Comparison of ENCODE assay signal across 30 mouse cellular contexts in genomic region chr3:116185206-116185605, GRCm38 (mm10). TPM values are rescaled to one million over a fixed set of nuclear protein-coding genes. Genes with fewer than 3 reads are reported as not detected.
DNase-seq lines count a peak whose midpoint lies in the region; ATAC-seq and TF ChIP-seq lines count a peak whose summit lies in the region.
"Had no signal": no experiment of that assay in that cellular context is flagged by ENCODE, and none has a peak within 500 bp of the region (broad histone marks: within the 10 kb centered on the region; RNA-seq: fewer than 3 reads in every experiment).

No protein-coding gene starts in this region.

- H3K9me3 ChIP-seq in midbrain, embryonic 14.5 days (ENCODE audit: control insufficient read depth, low read length) = no peaks in the 10 kb centered on the region
- H3K9me3 ChIP-seq: G1E; heart, embryonic 15.5 days; hindbrain, embryonic 13.5 days; liver, embryonic 13.5 days; midbrain, embryonic 10.5 days had no signal

- H3K4me3 ChIP-seq in lung, adult 2 months (replicated peaks; ENCODE audit: extremely low read depth, low read depth, low read length) = no peak overlapping the region
- H3K4me3 ChIP-seq in midbrain, embryonic 14.5 days (replicated peaks; ENCODE audit: low read depth, low read length) = no peak overlapping the region
- H3K4me3 ChIP-seq: erythroblast, embryonic 14.5 days; heart, embryonic 15.5 days; hindbrain, embryonic 13.5 days; left cerebral cortex, adult 2 months; limb, embryonic 12.5 days; liver, embryonic 13.5 days; midbrain, embryonic 10.5 days had no signal

- no peak for TF ChIP-seq POLR2A in lung, adult 2 months (IDR thresholded peaks at IDR 0.05; ENCODE audit: borderline replicate concordance, extremely low read depth, low read depth, low read length)

- H3K27me3 ChIP-seq in midbrain, embryonic 14.5 days (ENCODE audit: control insufficient read depth, insufficient read depth, low read length) = no peaks in the 10 kb centered on the region
- H3K27me3 ChIP-seq: heart, embryonic 15.5 days; hindbrain, embryonic 13.5 days; limb, embryonic 12.5 days; liver, embryonic 13.5 days had no signal

- no peak overlapping the region for H3K9ac ChIP-seq in midbrain, embryonic 14.5 days (replicated peaks; ENCODE audit: low read length)
- H3K9ac ChIP-seq: forebrain, postnatal 0 days; heart, embryonic 15.5 days; hindbrain, embryonic 13.5 days; limb, embryonic 12.5 days; liver, embryonic 13.5 days; lung, embryonic 14.5 days had no signal

- H3K27ac ChIP-seq in midbrain, embryonic 14.5 days (replicated peaks; ENCODE audit: low read depth, low read length) = no peak overlapping the region
- H3K27ac ChIP-seq: hindbrain, embryonic 13.5 days; kidney, postnatal 0 days; left cerebral cortex, adult 2 months; limb, embryonic 12.5 days; liver, embryonic 13.5 days; midbrain, embryonic 10.5 days had no signal

- WGBS in lung, adult 2 months = 77% methylated on average over 7 of the region's 7 CpGs
- 95% methylated on average over 7 of the region's 7 CpGs for WGBS in midbrain, embryonic 14.5 days

- no peaks in the 10 kb centered on the region for H3K36me3 ChIP-seq in midbrain, embryonic 14.5 days (ENCODE audit: control insufficient read depth, insufficient read depth, low read length)
- H3K36me3 ChIP-seq: G1E; heart, embryonic 15.5 days; hindbrain, embryonic 13.5 days; limb, embryonic 12.5 days; liver, embryonic 13.5 days; midbrain, embryonic 10.5 days had no signal

- TF ChIP-seq CTCF in lung, adult 2 months (IDR thresholded peaks at IDR 0.05; ENCODE audit: insufficient read depth, low read length) = no peak

- no peaks in the 10 kb centered on the region; the same call in 1 of the 2 replicates for H3K4me1 ChIP-seq in lung, adult 2 months (ENCODE audit: control insufficient read depth, insufficient read depth, low read length)
- H3K4me1 ChIP-seq in midbrain, embryonic 14.5 days (ENCODE audit: control insufficient read depth, insufficient read depth, low read length) = no peaks in the 10 kb centered on the region
- H3K4me1 ChIP-seq: heart, embryonic 15.5 days; hindbrain, embryonic 13.5 days; limb, embryonic 12.5 days; liver, embryonic 13.5 days; midbrain, embryonic 10.5 days had no signal

- ATAC-seq in common myeloid progenitor, adult 5-6 weeks (replicated peaks; ENCODE audit: low read depth, poor library complexity, severe bottlenecking) = 0 out of 2 replicates have a peak, but pooled peaks have one; percentile 45
- no peak for ATAC-seq in midbrain, embryonic 14.5 days (ENCODE audit: low FRiP score, low TSS enrichment)
- ATAC-seq: forebrain, postnatal 0 days; intestine, embryonic 16.5 days; midbrain, embryonic 16.5 days had no signal

- peak; percentile 11 for DNase-seq in layer of hippocampus, adult 11-12 months (ENCODE audit: low spot score)
- no peak for DNase-seq in layer of hippocampus, adult 8-10 months (ENCODE audit: low spot score in 2 of 2)
- DNase-seq in lung, postnatal 36 days = peak; percentile 55
- no peak for DNase-seq in lung, adult 2 months
- DNase-seq in urinary bladder, postnatal 14 days (ENCODE audit: low spot score) = no peak
- no peak for DNase-seq in midbrain, embryonic 14.5 days
- DNase-seq: adrenal gland, postnatal 10 days; cerebellum, adult 11 months; cerebellum, adult 9-11 months; forebrain, postnatal 0 days; gastrocnemius, postnatal 10 days; heart, postnatal 4 days; kidney, postnatal 4 days; liver, embryonic 13.5 days; lung, postnatal 14 days; right cerebral cortex, adult 18-20 months; thymus, adult 2 months; thymus, postnatal 36 days had no signal

- no peak overlapping the region for H3K4me2 ChIP-seq in midbrain, embryonic 14.5 days (ENCODE audit: low read length)
- H3K4me2 ChIP-seq: heart, embryonic 15.5 days; hindbrain, embryonic 13.5 days; limb, embryonic 12.5 days; liver, embryonic 13.5 days; lung, embryonic 14.5 days had no signal

RNA-seq across cellular contexts. Expression of gene Vcam1, which starts 55.7 kb away (rescaled TPM):
- total RNA-seq in layer of hippocampus, adult 8-10 months (2022) = 10 to 100 TPM; 21.2 to 29.7 (median 23.9) TPM
- 9.6 and 10.2 TPM in 2 replicates for polyA plus RNA-seq in lung, adult 2 months (2012; rRNA removed)
- 1.8 and 2.9 TPM in 2 replicates for total RNA-seq in common myeloid progenitor, adult 5-6 weeks (2017)
- 30.1 and 43.6 TPM in 2 replicates for polyA plus RNA-seq in midbrain, embryonic 14.5 days (2014; fragmentation: Nextera tagmentation; extraction: Ambion mirVana)
- polyA plus RNA-seq: G1E had no signal

Comparison
In these comparisons a context has a peak if more than half of its experiments do, and no peak if none do; other contexts are left out.
1. DNase-seq: peak in layer of hippocampus, adult 11-12 months (single experiment) and lung, postnatal 36 days (single experiment); none in layer of hippocampus, adult 8-10 months (0 of 2), lung, adult 2 months (single experiment), urinary bladder, postnatal 14 days (single experiment) and midbrain, embryonic 14.5 days (single experiment).